Mouse (Mus musculus): ENCODE measurements around the gene Appl1.

Gene Appl1

DNA sequence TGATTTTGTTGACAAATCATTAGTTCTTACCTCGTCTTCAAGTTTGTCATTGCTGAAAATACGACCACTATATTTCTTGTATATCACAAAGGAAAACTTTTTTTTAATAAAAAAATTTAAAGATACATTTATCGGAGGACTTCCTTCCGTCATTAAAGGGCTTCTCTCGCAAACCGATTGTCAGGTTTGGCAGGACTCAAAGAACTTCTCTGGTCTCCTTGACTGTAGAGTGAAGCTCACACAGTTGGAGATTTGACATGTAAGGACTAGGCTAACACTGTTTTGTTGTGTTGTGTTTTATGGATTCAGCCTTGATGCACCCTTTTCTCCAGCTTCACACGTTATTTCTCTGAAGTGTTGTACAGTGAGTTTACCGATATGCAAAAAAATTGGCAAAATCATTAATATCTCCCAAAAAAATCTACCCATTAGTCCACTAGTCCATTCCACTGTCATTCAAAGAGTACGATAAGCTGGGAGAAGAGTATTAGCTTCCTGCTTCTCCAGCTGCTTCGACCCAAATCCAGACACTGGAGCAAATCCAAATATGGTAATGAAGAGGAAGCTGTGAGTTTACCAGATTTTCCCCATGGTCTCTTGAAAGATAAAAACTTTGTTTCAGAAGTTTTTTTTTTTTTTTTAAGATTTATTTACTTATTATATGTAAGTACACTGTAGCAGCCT, at the start of gene Appl1:
Gene Appl1, minus strand, starts transcription at position 127 of the 684 bp plus-strand sequence.
- DNase-seq (ENCODE audit: low spot score in 2 of 2) = no peak

DNA sequence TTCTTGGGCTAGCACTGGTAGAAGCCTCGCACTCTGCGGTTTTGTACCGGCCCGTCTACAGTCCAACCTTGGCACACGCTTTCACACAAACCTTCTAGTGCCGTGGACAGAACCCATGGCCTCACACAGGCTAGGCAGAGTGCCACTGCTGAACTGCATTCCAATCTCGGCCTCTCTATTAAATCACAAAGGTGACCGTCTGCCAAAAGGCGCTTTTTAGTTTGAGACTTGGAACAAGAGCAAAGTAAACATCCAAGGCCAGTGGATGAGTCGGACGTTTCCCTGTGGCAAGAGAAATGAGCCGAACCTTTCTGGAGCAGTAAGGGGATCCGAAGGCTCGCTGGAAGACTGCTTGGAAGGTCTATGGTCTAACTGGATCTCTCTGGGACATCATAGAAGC, 48.8 kb upstream of the Appl1 start:
- DNase-seq (ENCODE audit: low spot score in 2 of 2) = no peak

DNA sequence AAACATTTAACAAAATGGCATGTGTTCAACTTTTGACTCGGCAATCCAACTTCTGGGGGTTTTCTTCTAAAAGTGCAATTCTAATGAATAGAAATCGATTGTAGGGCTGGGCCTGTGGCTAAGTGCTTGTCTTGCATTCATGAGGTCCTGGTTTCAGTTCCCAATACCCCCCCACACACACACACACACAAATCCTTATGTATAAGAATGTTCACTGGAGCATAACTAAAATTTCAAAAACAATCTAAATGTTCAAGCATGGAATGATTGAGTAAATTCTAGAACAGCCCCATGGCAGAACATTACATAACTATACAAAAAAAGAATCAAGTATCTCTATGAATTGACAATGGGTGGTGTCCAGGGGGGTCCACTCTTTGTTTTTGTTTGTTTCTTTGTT, 46.9 kb upstream of the Appl1 start:
- DNase-seq (ENCODE audit: low spot score in 2 of 2) = no peak

DNA sequence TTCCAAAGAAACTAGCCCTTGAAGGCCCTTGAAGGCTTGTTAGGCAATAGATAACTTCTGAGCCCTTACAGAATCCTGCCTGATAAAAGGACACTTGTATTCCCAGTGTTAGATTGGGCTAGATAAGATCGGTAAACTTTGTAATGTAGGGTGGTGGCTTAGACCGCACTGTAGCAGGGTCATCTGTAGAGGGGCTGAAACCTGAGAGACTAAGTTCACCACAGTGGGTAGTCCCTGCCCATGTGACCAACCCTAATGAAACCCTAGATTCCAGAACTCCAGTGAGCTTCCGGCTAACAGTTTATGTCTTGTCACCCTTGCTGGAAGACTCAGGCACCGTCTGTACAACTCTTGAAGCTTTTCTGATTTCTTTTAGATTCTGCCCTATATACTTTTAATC, 42.6 kb upstream of the Appl1 start:
- no peak for DNase-seq (ENCODE audit: low spot score in 2 of 2)

DNA sequence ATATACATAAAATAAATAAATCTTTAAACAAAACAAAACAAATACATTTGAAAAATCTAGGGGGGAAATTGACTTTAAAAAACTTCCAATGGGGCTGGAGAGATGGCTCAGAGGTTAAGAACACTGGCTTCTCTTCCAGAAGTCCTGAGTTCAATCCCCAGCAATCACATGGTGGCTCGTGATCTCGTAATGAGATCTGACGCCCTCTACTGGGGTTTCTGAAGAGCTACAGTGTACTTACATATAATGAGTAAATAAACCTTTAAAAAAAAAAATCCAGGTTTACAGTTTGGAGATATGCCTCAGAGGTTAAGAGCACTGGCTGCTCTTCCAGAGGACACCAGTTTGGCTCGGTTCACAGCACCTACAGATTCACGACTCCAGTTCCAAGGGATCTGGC, 40.5 kb upstream of the Appl1 start:
- no peak for DNase-seq (ENCODE audit: low spot score in 2 of 2)

DNA sequence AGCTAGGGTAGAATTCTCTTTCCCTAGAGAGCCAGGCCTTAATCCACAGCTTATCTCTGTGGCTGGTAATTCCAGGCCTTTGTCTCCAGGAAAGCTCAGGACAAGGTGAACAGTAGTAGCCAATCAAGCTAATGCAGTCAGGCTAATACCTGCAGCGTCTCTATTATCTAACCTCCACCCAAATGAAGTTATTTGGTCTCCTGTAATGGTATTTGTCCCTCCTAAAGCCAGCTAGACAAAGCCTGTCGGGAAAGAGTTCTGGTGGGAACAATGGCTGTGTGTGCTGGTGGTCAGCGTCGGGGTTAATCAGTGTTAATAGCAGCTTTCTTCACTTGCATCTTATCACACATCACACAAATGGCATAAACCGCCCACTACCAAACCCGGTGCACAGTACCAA, 34.9 kb upstream of the Appl1 start:
- DNase-seq (ENCODE audit: low spot score in 2 of 2) = no peak

DNA sequence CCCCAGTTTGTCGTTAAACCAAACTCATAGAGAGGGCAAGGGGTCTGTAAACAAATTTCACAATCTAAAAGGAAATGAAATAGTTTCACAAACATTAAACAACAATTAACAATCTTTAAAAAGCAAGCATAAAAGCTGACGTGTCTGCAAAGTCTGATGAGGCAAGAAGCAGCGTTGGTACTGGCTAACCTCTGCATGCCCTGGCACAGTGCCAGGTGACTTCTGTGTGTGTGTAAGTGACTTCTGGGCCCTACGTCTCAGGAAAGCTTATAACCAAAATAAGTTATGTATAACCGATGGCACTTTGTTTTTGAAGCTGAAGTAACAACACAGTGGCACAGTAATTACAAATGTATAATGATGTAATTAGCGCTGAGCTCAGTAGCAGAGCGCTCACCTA, 33.9 kb upstream of the Appl1 start:
- no peak for DNase-seq (ENCODE audit: low spot score in 2 of 2)

DNA sequence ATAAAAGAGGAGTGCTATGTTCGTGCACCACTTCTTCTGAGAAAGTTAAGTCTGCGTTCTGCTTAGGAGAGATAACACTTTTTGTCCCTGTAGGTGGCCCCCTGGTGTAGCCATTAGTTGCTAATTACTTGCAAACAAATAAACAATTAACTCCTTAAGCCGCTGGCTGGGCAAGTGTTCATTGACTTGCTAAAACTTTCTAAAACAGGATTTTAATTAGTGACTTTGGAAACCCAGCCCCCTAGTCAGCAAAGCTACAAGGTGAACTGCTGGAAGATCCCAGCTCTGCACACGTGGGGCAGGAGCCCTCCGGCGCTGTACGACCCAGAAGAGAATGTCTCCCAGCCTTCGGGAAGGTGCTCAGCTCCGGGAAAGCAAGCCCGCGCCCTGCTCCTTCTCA, 29.4 kb upstream of the Appl1 start:
- no peak for DNase-seq (ENCODE audit: low spot score in 2 of 2)

DNA sequence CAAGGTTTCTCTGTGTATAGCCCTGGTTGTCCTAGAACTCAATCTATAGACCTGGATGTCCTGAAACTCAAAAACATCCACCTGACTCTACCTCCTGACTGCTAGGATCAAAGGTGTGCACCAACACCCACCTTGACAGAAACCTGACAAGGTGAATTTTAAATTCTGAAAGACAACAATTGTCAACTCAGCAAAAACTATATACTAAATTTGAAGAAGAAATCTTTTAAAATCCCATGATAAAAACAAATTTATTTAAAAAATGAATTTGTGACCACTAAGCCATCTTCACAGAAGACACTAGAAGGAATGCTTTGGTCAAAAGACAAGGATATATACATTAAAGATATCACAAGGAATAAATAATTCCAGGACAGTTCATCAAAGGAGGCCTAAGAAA, 25.2 kb upstream of the Appl1 start:
- DNase-seq (ENCODE audit: low spot score in 2 of 2) = no peak

DNA sequence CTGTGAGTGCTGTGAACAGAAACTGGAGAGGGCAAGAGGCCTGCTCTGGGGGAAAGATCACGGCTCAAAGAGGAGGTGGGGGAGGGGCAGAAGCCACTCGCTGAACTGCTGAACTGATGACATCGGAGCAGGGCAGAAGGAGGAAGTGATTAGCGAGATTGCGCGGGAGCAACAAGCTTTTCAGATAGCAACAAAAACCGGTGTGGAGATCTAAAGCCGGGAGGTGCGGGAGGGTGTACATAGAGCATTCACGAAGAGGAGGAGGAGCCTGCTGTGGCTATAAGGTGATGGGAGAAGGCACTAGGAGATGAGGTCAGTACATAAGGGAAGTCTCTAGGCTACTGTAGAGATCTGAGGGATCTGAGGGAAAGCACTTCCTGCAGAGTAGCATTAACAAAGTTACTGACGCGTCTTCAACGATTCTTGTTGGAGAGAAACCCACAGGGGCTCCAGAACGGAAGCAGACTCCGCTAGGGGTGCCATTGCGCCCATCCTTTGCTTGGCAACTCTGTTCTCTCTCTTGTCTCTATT, 23.2 kb upstream of the Appl1 start, which contains the start of gene Hesx1:
Gene Hesx1, plus strand, starts transcription at position 206 of the 531 bp plus-strand sequence.
- no peak for DNase-seq (ENCODE audit: low spot score in 2 of 2)

DNA sequence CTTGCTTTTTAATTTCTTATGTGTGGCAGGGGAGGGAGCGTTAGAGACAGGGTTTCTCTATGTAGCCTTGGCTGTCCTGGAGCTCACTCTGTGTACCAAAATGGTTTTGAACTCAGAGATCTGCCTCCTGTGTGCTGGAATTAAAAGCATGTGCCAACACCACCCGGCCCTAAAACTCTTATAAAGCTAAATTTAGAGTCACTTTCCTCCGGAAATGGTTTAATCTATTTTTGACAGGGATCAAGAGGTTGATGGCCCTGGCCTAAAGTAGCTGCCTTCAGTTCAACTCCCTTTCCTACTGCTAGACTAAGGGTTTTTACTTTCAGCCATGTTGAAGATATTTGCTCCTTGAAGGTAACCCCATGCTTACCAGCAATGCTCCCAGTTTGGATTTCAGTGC, 22.4 kb upstream of the Appl1 start:
- DNase-seq (ENCODE audit: low spot score in 2 of 2) = no peak

DNA sequence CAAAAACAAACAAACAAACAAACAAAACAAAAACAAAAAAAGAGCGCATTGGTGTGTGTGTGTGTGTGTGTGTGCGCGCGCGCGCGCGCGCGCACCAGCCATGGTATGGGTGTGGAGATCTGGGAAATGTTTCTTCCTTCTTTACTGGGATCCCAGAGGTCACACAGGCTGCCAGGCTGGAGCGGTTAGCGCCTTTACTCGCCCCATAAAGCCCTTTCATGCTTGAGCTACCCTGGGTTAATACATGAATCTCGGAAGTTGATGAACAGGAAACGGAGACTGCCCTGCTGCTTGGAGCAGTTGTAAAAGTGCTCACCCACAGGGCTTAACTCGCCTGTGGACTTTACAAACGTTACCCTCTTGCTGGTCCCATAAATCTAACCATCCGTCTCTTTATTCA, 20.6 kb upstream of the Appl1 start:
- no peak for DNase-seq (ENCODE audit: low spot score in 2 of 2)

DNA sequence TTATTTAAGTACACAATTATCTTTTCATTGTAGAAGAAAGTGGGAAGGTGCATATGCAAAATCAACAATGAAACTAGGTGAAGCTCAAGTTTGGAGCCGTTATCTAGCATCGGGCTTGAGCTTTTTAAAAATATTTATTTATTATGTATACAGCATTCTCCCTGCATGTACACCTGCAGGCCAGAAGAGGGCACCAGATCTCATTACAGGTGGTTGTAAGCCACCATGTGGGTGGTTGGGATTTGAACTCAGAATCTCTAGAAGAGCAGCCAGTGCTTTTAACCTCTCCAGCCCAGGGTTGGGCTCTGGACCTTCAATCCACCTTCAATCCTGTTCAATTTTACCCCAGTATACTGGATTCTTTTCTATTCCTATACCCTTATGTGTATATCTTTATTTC, 17.7 kb upstream of the Appl1 start:
- no peak for DNase-seq (ENCODE audit: low spot score in 2 of 2)

DNA sequence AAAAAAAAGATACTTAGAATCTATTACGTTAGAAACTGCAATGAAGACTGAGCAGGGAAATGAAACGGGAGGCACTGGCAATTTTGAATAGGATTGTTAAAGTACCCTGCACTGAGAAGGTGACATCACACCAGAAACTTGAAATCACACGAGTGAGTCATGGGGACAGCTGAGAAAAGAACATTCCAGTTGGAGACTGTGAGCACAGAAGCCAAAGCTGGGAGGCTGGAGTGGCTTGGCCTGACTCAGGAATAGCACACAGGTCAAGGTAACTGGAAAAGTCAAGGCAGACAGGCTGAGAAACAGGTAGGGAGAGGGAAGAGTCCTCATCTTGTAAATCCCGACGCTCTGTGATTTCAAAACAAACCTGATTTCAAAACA, 11.1 kb upstream of the Appl1 start:
- no peak for DNase-seq (ENCODE audit: low spot score in 2 of 2)

DNA sequence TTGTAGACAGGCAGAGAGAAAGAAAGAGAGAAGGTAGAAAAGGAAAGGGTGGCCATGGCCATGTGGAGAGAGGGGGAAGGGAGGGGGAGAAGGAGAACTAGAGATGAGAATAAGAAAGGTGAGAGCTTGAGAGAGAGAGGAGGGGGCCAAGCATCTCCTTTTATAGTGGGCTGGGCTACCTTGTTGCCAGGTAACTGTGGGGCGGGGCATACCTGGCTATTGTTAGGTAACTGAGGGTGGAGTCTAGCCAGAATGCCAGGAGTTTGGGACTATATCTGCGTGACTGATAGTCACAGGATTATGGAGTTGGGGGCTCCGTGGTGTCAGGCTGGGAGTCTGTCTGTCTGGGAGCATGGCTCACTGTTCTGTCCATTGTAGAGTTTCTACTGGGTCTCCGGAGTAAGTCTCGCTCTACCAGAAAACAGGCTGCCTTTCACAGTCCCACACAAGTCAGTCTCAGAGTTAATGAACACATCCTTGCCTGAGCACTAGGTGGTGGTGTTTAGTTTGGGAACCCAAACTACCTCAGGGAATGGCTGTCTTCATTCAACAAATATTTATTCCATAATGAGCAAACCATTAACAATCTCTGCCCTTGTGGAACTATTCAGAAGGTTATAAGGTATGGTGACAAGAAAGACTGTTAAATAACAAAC, 10.6 kb upstream of the Appl1 start:
- no peak for DNase-seq (ENCODE audit: low spot score in 2 of 2)

DNA sequence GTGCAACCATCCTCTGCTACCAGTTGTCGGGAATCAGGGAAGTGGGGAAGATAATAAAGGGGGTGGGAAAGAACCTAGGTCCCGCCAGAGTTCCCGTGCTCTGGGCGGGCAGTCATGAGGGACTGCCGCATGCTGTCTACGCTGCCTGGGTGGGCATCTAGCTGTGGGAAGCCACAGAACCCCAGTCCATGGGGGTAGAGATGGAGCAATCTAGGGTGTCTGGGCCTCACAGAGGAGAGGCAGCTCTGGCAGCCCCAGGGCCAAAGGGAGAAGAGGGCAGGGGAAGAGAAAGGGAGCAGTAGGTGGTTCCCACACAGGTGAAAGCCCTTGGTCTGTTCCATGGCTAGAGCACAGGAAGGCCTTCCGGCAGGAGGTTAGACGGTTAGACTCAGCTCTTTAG, 10.0 kb upstream of the Appl1 start:
- no peak for DNase-seq (ENCODE audit: low spot score in 2 of 2)

DNA sequence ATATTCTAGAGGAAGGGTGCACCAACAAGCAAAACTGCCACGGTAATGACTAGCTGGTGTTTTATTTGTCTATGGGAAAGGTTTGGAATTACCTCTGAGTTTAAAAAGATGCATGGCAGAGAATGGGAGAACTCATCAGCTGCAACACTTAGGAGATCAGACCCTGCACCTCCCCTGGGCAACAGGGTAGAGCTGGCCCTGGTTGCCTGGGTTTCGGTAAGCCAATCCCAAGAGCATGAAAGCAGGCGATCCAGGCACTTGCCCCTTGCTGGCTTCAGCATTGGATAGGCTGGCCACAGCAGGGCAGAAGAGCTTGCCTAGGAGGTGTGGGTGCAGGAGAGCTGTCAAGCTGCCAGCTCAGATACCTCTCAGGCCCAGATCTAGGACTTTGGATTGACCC, 8.8 kb upstream of the Appl1 start:
- DNase-seq (ENCODE audit: low spot score in 2 of 2) = no peak

DNA sequence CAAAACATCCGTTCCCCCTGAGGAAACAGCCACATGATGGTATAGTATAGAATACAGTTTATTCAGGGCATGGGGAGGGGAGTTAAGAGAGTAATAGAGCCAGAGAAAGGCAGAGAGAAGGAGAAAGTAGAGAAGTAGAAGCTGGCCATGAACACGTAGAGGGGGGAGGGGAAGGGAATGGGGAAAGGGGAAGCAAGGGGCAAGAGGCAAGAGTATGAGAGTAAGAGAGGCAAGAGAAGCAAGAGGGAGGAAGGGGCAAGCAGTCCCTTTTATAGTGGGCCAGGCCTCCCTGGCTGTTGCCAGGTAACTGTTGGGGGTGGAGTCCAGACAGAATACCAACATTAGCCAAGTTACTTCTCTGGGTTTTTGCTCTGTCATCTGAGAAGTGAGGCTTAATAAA, 6.5 kb upstream of the Appl1 start:
- no peak for DNase-seq (ENCODE audit: low spot score in 2 of 2)

DNA sequence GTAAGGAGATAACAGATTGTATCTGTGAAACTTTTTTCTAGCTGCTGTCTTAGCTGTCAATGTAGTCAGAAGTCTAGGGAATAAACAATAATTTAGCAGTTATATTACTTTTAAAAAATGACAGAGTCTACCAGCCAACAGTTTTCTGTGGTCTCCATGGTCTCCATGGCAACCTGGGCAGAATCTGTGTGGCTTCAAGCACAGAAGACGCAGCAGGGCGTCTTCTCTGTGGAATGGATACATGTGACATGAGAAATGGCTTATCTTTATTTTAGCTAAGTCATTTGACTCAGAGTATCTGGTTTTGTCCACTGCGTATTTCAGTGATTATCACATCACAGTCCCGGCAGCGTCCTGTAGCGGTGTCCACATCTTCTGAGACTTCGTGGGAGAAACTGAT, 5.2 kb upstream of the Appl1 start:
- DNase-seq (ENCODE audit: low spot score in 2 of 2) = no peak

DNA sequence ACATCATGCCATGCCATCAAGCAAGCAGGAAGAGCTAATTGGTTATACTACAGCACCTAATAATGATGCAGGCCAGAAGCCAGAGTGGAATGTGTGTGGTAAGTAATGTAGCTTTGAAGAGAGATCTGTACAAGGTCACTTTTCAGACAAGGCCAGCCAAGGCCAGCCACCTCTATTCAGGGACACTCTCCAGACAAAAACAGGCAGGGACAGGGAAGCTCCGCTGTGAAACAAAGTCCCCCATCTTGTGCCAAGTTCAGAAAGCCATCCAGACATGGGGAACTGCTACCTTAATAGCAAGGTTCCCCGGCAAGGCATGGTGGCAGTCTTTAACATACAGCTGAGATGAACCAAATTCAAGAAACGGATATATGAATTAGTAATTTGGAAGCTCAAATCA, 4.5 kb upstream of the Appl1 start:
- no peak for DNase-seq (ENCODE audit: low spot score in 2 of 2)

DNA sequence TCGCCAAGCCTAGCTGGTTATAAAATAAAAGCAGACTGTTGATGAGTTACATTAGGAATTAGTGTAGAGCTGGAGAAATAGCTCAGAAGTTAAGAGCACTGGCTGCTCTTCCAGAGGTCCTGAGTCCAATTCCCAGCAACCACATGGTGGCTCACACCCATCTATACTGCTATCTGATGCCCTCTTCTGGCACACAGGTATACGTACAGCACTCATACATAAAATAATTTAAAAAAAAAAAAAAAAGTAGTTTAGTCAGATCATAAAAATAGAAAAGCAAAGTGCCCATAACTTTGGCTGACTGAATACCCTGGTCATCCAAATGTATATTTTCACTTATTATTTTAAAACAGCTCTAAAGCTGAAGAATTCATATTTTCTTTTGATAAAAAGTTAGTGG, 2.1 kb upstream of the Appl1 start:
- no peak for DNase-seq (ENCODE audit: low spot score in 2 of 2)

DNA sequence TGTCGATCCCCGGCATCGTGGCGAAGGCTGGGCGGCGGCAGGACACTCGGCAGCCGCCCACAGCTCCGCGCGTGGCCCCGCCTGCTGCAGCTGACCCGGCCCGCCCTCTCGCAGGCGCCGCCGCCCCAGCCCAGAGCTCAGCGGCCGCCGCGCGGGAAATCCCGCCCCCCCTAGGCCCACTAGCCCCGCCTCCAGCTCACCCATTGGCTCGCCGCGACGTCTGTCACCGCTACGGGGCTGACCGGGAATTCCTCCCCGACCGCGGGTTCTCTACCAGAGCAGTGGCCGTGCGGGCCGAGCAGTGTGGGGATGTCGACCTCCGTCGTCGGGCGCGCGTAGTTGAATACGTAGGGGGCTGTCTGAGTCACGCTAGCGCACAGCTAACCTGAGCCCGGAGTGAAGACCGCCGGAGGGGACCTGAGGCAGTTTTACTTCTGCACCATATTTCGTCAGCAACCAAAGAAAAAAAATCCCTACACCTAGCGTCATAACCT, 546 bp downstream of the Appl1 start:
- peak; percentile 80 to 94 for DNase-seq (ENCODE audit: low spot score in 2 of 2)

DNA sequence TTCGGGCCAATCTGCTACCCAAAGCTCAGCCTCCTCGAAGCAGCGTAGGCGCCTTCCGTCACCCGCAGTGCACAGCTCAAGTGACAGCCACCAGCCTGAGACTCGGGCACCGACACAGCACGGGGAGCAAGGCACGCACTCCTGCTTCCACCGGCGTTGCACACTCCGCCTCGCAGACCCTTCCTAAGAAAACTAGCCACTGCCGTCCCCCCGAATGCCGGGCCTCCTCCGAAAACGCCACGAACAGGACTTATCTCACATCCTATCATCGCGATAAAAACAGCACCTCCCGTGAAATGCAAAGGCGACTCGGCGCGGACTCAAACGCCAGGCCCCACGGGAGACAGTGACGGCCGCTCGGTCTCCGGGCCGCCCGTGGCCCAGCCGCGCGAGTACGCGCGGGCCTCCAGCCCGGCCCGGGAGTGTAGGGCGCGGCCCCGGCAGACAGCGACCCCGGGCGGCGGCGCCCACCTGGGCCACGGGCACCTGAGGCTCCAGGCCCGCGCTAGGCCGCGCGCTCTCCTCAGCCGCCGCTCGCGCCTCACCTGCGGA, 1.1 kb downstream of the Appl1 start:
- peak; percentile 37 to 73 for DNase-seq (ENCODE audit: low spot score in 2 of 2)

Data from left cerebral cortex, adult 9 months (tissue).